Mouse (Mus musculus): ENCODE data around the gene Kirrel2.

DNA sequence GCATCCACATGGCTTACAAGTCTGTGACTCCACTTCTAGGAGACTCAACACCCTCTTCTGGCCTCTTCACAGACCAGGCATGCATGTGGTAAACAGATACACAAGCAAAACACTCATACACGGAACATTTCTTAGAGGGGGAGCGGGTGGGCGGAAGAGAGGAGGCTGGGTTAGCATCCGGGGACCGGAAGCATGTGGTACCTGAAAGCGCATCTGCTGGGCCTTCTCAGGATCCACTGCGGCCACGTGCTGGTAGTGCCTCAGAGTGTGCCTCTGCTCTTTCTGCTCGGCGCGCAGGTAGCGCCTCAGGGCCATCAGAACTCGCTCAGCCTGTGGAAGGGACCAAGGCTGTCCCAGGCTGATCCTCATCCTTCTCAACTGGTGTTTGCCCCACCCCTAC lies 17.8 kb downstream of the Kirrel2 start:
- TF ChIP-seq CTCF (IDR thresholded peaks at IDR 0.05; ENCODE audit: low read depth, low read length) (no peak), EP300 (IDR thresholded peaks at IDR 0.05; ENCODE audit: insufficient read depth, low read depth, low read length) (no peak), POLR2A (IDR thresholded peaks at IDR 0.05; ENCODE audit: insufficient read depth, low read length) (no peak)
